Mouse (Mus musculus) c-Kit-positive CD71-negative TER-119-negative erythroid progenitor cells, embryonic 14.5 days (primary cell): ENCODE measurements around the gene Mpp2.

ENCODE experiments used
- DNase-seq: peaks from one replicate; pipeline ENCODE4 v3.0.0-alpha.2; 2013; ENCODE audit warnings: low read depth

The Mpp2 gene

DNA sequence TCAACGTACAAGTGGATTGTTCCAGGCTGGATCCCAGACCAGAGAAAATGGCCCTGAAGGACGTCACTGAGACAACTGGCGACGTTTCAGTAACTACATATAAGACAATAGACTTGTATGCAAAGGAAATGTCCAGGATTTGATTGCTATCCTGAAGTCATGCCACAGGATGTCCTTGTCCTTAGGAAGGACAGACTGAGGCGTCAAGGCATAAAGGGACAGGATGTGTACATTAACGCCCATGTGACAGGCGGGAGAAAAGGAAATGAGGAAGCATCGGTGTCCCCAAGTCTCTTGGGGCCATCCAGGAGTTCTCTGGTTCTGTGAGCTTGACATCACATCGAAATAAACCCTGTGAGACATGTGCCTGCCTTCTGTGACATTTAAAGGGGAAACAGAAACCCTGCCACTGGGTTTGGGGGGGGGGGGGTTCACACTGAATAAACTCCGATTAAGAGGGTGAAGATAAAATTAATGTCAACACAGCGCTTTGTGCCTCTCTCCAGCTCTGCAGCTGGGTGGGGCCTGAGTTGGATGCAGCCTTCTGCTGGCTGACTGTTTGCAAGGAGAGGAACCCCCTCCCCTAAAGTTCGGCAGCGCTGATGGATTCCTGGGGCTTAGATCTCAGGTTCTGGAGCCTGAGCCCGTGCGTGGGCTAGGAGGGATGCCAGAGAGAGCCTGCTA is 79.2 kb downstream of the Mpp2 start:
- no peak for DNase-seq

DNA sequence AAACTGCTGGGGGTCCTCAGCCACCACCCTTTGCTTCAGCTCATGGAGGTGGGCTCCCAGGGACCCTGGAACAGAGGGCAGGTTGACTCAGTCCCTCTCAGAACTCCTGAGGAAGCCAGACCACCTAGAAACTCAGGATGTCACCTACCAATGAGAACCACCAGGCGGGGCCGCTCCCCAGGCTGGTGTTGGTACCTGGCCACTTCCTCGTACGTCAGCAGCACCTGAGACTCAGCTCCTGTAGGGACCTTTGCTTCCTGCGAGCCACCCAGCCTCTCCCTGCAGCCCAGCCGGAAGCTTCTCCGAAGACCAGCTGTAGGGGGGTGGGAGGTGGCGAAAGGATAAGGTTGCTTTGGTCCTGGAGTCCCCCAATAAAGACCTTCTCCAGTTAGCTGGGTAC is 79.9 kb downstream of the Mpp2 start:
- DNase-seq = no peak
